Mouse (Mus musculus): Measurements from ENCODE around the gene Ifitm10. TPM values are rescaled to one million over a fixed set of nuclear protein-coding genes. Genes with fewer than 3 reads are reported as not detected.

Gene Ifitm10
- polyA plus RNA-seq, 1 experiment = 14.7 TPM

DNA sequence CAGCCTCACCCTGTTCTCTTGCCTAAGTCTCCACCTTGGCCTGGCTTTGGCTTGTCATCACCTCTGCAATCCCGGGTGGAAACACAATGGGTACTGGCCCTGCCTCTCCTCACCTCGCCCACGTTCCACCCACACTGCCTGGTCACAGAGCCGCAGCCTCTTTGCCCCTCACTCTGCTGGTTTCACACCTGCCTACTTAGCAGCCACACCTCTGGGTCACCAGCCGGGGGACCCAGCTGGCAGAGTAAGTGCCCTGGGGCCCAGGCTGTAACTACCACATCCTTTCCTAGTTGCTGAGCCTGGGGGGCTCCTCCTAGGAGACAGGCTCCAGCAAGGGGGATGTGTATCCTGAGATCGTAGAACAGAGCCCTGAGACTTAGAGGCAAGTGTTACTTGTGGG, 5.6 kb upstream of the Ifitm10 start:
- no peak overlapping the region for H3K4me3 ChIP-seq (ENCODE audit: extremely low read depth, insufficient read depth, insufficient read length)
- H3K36me3 ChIP-seq (ENCODE audit: control insufficient read depth, insufficient read depth, low read length) = peaks cover 64% of the 10 kb centered on the region
- no peak for DNase-seq (ENCODE audit: low read depth in 1 of 2, low spot score in 2 of 2)
- no peaks in the 10 kb centered on the region for H3K27me3 ChIP-seq (ENCODE audit: control insufficient read depth, insufficient read depth, low read length)
- 71% methylated on average over 6 of the region's 6 CpGs for WGBS
- TF ChIP-seq POLR2A (IDR thresholded peaks at IDR 0.05; ENCODE audit: low read depth, low read length) (no peak), CTCF (IDR thresholded peaks at IDR 0.05; ENCODE audit: extremely low read depth, insufficient read depth, insufficient read length, insufficient replicate concordance) (no peak)
- H3K4me1 ChIP-seq (ENCODE audit: control insufficient read depth, insufficient read depth, insufficient read length) = peaks cover 3% of the 10 kb centered on the region; the same call in 1 of the 2 replicates
- H3K27ac ChIP-seq (ENCODE audit: insufficient read depth, low read length) = peak overlapping the region; percentile 38

DNA sequence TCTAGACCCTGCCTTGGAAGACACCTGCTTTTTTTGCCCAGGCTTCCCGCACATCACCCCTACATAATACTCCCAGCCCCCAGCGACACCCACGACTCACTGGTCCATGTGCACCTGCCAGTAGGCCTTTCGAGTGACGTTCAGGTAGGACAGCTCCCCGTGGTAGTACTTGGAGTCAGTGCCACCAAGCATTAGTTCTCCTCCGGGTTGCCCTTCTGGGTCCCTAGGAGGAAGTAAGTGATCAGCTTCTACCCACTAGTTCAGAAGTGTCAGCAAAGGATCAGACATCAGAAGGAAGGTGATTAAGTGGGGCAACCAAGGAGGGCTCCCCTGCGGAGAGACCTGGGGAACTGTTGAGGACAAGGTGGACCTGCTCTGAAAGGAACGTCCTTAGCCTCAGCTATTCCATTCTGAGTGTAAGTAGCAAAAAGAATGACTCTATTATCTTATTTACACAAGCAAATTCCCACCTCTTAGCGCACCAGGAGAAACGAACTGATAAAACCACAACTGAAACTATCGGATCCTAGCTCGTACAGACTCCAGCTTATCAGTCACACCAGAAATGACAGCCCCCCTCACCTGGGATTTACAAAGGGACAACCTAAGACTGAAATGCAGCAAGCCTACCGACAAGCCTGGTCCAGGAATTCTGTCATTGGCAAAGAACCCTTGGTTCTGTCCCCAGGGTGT, 3.8 kb upstream of the Ifitm10 start:
- WGBS = 79% methylated on average over 14 of the region's 14 CpGs
- peaks cover 48% of the 10 kb centered on the region for H3K36me3 ChIP-seq (ENCODE audit: control insufficient read depth, insufficient read depth, low read length)

DNA sequence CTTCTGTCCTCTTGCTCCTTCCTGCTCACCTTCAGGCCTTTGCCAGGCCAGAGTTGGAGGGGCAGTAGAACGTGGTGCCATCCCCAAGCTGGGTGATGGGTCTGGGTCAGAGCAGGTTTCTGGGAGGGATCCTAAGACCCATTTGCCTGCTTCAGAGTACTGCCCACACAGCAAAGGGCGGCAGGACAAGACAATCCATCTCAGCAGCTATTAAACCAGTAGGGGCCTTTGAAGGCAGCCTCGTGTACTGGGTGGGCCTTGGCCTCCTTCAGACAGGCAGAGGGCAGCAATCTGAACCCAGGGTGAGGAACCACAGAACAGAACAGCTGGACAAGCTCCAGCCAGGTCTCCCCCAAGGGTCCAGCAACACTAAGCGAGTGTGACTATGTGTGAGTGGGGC, 2.5 kb upstream of the Ifitm10 start:
- TF ChIP-seq CTCF (IDR thresholded peaks at IDR 0.05; ENCODE audit: extremely low read depth, insufficient read depth, insufficient read length, insufficient replicate concordance) (no peak), POLR2A (IDR thresholded peaks at IDR 0.05; ENCODE audit: low read depth, low read length) (no peak)
- WGBS = 85% methylated on average over 4 of the region's 4 CpGs
- DNase-seq (ENCODE audit: low read depth in 1 of 2, low spot score in 2 of 2) = no peak
- Histone ChIP-seq H3K4me3 (ENCODE audit: extremely low read depth, insufficient read depth, insufficient read length) (no peak overlapping the region), H3K27me3 (ENCODE audit: control insufficient read depth, insufficient read depth, low read length) (peaks cover 3% of the 10 kb centered on the region; the same call in 1 of the 2 replicates), H3K36me3 (ENCODE audit: control insufficient read depth, insufficient read depth, low read length) (peaks cover 42% of the 10 kb centered on the region), H3K4me1 (ENCODE audit: control insufficient read depth, insufficient read depth, insufficient read length) (peaks cover 4% of the 10 kb centered on the region), H3K27ac (ENCODE audit: insufficient read depth, low read length) (no peak overlapping the region)

More for the DNA sequence above, 3.8 kb upstream of the Ifitm10 start:
- DNase-seq (ENCODE audit: low read depth in 1 of 2, low spot score in 2 of 2) = no peak
- Histone ChIP-seq H3K27me3 (ENCODE audit: control insufficient read depth, insufficient read depth, low read length) (no peaks in the 10 kb centered on the region), H3K4me3 (ENCODE audit: extremely low read depth, insufficient read depth, insufficient read length) (no peak overlapping the region), H3K4me1 (ENCODE audit: control insufficient read depth, insufficient read depth, insufficient read length) (peaks cover 3% of the 10 kb centered on the region; the same call in 1 of the 2 replicates), H3K27ac (ENCODE audit: insufficient read depth, low read length) (no peak overlapping the region)
- TF ChIP-seq POLR2A (IDR thresholded peaks at IDR 0.05; ENCODE audit: low read depth, low read length) (no peak), CTCF (IDR thresholded peaks at IDR 0.05; ENCODE audit: extremely low read depth, insufficient read depth, insufficient read length, insufficient replicate concordance) (no peak)

DNA sequence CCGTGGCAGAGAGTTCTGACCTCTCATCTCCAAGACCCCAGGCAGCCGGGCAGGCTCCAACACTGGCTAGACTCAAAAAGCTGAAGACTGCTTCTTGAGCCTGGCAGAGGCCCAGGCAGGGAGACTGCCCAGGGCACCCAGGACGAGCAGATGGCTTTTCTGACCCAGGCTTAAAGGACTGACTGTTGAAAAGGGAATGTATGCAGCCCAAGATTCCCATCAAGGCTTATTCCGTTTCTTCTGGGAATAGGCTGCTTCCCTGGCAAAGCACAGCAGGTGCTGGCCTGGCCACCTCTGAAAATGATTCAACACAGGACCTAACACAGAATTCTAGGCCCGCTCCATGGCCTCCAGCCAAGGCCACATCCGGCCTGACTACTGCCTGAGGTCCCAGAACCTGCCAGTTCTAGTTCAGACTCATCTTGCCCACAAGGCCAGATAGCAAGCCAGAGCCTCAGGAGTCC, 1.7 kb upstream of the Ifitm10 start:
- peaks cover 36% of the 10 kb centered on the region for H3K36me3 ChIP-seq (ENCODE audit: control insufficient read depth, insufficient read depth, low read length)
- no peak overlapping the region for H3K4me3 ChIP-seq (ENCODE audit: extremely low read depth, insufficient read depth, insufficient read length)
- peaks cover 4% of the 10 kb centered on the region for H3K4me1 ChIP-seq (ENCODE audit: control insufficient read depth, insufficient read depth, insufficient read length)
- TF ChIP-seq CTCF (IDR thresholded peaks at IDR 0.05; ENCODE audit: extremely low read depth, insufficient read depth, insufficient read length, insufficient replicate concordance) = no peak
- TF ChIP-seq POLR2A (IDR thresholded peaks at IDR 0.05; ENCODE audit: low read depth, low read length) = no peak
- WGBS = 84% methylated on average over 6 of the region's 6 CpGs
- peaks cover 3% of the 10 kb centered on the region; the same call in 1 of the 2 replicates for H3K27me3 ChIP-seq (ENCODE audit: control insufficient read depth, insufficient read depth, low read length)
- no peak for DNase-seq (ENCODE audit: low read depth in 1 of 2, low spot score in 2 of 2)
- H3K27ac ChIP-seq (ENCODE audit: insufficient read depth, low read length) = no peak overlapping the region

DNA sequence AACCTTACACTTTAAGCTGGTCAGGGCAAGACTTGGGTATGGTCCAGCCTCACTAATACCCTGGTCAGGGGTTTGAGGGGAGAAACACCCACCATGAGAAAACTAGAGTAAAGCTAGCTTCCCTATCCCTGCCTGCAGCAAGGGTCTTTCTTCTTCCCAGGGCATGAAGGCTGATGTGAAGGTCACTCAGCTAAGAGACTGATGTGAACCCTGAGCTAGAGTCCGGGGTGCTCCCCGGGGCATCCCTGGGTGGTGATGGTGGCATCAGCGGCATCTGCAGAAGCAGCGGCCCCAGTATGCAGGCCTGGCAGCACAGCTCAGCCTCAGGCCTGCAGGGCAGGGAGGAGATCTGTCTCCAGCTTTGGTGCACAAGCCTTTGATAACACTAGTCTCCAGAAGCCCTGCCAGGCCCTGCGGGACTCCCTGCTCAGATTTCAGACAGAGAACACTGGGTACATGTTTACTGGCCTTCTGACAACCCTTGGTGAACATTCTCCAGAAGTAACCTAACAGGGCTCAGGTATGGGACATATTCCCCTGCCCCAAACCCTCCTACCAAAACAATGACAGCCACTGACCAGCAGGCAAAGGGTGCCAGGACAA, 961 bp upstream of the Ifitm10 start:
- Histone ChIP-seq H3K4me3 (ENCODE audit: extremely low read depth, insufficient read depth, insufficient read length) (no peak overlapping the region), H3K27me3 (ENCODE audit: control insufficient read depth, insufficient read depth, low read length) (peaks cover 3% of the 10 kb centered on the region; the same call in 1 of the 2 replicates), H3K36me3 (ENCODE audit: control insufficient read depth, insufficient read depth, low read length) (peaks cover 30% of the 10 kb centered on the region), H3K27ac (ENCODE audit: insufficient read depth, low read length) (no peak overlapping the region), H3K4me1 (ENCODE audit: control insufficient read depth, insufficient read depth, insufficient read length) (peaks cover 4% of the 10 kb centered on the region; the same call in 1 of the 2 replicates)
- 96% methylated on average over 5 of the region's 5 CpGs for WGBS
- no peak for TF ChIP-seq CTCF (IDR thresholded peaks at IDR 0.05; ENCODE audit: extremely low read depth, insufficient read depth, insufficient read length, insufficient replicate concordance)
- no peak for TF ChIP-seq POLR2A (IDR thresholded peaks at IDR 0.05; ENCODE audit: low read depth, low read length)
- DNase-seq (ENCODE audit: low read depth in 1 of 2, low spot score in 2 of 2) = no peak

DNA sequence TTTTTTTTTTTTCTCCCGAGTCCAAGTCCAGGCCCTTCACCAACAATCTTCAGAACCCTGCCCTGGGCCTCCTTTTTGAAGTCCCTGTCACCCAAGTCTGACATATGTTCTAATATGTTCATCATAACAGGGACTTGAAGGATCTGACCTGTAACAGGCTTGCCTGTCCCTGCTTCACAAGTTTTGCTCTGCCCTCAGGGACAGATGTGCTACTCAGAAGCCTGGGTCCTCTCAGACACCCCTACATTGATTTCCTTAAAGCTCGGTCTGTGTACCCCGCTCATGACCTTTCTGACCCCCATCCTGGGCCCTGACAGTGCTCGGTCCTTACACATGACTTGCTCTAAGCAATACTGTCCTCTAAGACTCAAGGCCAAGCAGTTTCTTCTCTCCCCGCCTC, 514 bp downstream of the Ifitm10 start:
- H3K4me3 ChIP-seq (ENCODE audit: extremely low read depth, insufficient read depth, insufficient read length) = no peak overlapping the region
- peaks cover 3% of the 10 kb centered on the region; the same call in 1 of the 2 replicates for H3K27me3 ChIP-seq (ENCODE audit: control insufficient read depth, insufficient read depth, low read length)
- peaks cover 4% of the 10 kb centered on the region; the same call in 1 of the 2 replicates for H3K4me1 ChIP-seq (ENCODE audit: control insufficient read depth, insufficient read depth, insufficient read length)
- H3K36me3 ChIP-seq (ENCODE audit: control insufficient read depth, insufficient read depth, low read length) = peaks cover 17% of the 10 kb centered on the region
- no peak for TF ChIP-seq CTCF (IDR thresholded peaks at IDR 0.05; ENCODE audit: extremely low read depth, insufficient read depth, insufficient read length, insufficient replicate concordance)
- TF ChIP-seq POLR2A (IDR thresholded peaks at IDR 0.05; ENCODE audit: low read depth, low read length) = no peak
- no peak overlapping the region for H3K27ac ChIP-seq (ENCODE audit: insufficient read depth, low read length)
- no peak for DNase-seq (ENCODE audit: low read depth in 1 of 2, low spot score in 2 of 2)
- 88% methylated on average over 5 of the region's 5 CpGs for WGBS

Data from spleen, adult 2 months (tissue).